In genomic region chr2:164878509-164879227, GRCm38 (mm10) we compare ENCODE assay signal across 8 mouse cellular contexts. TPM values are rescaled to one million over a fixed set of nuclear protein-coding genes. Genes with fewer than 3 reads are reported as not detected.
DNase-seq lines count a peak whose midpoint lies in the region; ATAC-seq and TF ChIP-seq lines count a peak whose summit lies in the region.

No protein-coding gene starts in this region.

- peaks cover 10% of the 10 kb centered on the region for H3K36me3 ChIP-seq in forebrain, embryonic 14.5 days (ENCODE audit: control insufficient read depth, insufficient read depth, low read length)
- H3K36me3 ChIP-seq in hindbrain, embryonic 12.5 days, result peaks cover 13% of the 10 kb centered on the region
- peaks cover under 1% of the 10 kb centered on the region; the same call in 1 of the 2 replicates for H3K36me3 ChIP-seq in midbrain, embryonic 16.5 days (ENCODE audit: control insufficient read depth, insufficient read depth, low read length)
- peaks cover under 1% of the 10 kb centered on the region; the same call in 1 of the 2 replicates for H3K36me3 ChIP-seq in stomach, postnatal 0 days (ENCODE audit: control insufficient read depth, insufficient read depth, low read length)

- no peak for TF ChIP-seq EP300 in stomach, postnatal 0 days (optimal IDR thresholded peaks at IDR 0.05)

- no peaks in the 10 kb centered on the region for H3K9me3 ChIP-seq in forebrain, embryonic 14.5 days (replicated peaks; ENCODE audit: control insufficient read depth, low read length)
- no peaks in the 10 kb centered on the region for H3K9me3 ChIP-seq in hindbrain, embryonic 12.5 days (replicated peaks)
- no peaks in the 10 kb centered on the region for H3K9me3 ChIP-seq in midbrain, embryonic 16.5 days (replicated peaks; ENCODE audit: control insufficient read depth, low read length, poor library complexity, severe bottlenecking)
- no peaks in the 10 kb centered on the region for H3K9me3 ChIP-seq in stomach, postnatal 0 days (ENCODE audit: control insufficient read depth, low read length)

- TF ChIP-seq CTCF in stomach, postnatal 0 days (IDR thresholded peaks at IDR 0.05; ENCODE audit: low read depth), result peak; percentile 52

- no peaks in the 10 kb centered on the region for H3K27me3 ChIP-seq in forebrain, embryonic 14.5 days (replicated peaks; ENCODE audit: control insufficient read depth, insufficient read depth, low read length)
- H3K27me3 ChIP-seq in hindbrain, embryonic 12.5 days, result no peaks in the 10 kb centered on the region
- no peaks in the 10 kb centered on the region for H3K27me3 ChIP-seq in midbrain, embryonic 16.5 days (ENCODE audit: control insufficient read depth, insufficient read depth, low read depth, low read length)
- no peaks in the 10 kb centered on the region for H3K27me3 ChIP-seq in stomach, postnatal 0 days (ENCODE audit: control insufficient read depth, insufficient read depth, low read length)

- peak overlapping the region; percentile 100 for H3K9ac ChIP-seq in forebrain, embryonic 14.5 days (ENCODE audit: low read length)
- peak overlapping the region; percentile 99 for H3K9ac ChIP-seq in hindbrain, embryonic 12.5 days
- peak overlapping the region; percentile 100 for H3K9ac ChIP-seq in midbrain, embryonic 16.5 days (ENCODE audit: low read depth, low read length)
- H3K9ac ChIP-seq in stomach, postnatal 0 days (ENCODE audit: low read length), result peak overlapping the region; percentile 100

- H3K4me1 ChIP-seq in forebrain, embryonic 14.5 days (ENCODE audit: control insufficient read depth, insufficient read depth, low read length), result peaks cover 12% of the 10 kb centered on the region
- H3K4me1 ChIP-seq in hindbrain, embryonic 12.5 days, result peaks cover 31% of the 10 kb centered on the region
- peaks cover 16% of the 10 kb centered on the region for H3K4me1 ChIP-seq in midbrain, embryonic 16.5 days (ENCODE audit: control insufficient read depth, insufficient read depth, low read length)
- H3K4me1 ChIP-seq in stomach, postnatal 0 days (replicated peaks; ENCODE audit: control insufficient read depth, insufficient read depth), result peaks cover 3% of the 10 kb centered on the region; the same call in 1 of the 2 replicates

- peak overlapping the region; percentile 97 for H3K4me3 ChIP-seq in forebrain, embryonic 14.5 days (ENCODE audit: low read depth, low read length)
- H3K4me3 ChIP-seq in hindbrain, embryonic 12.5 days, result peak overlapping the region; percentile 92
- H3K4me3 ChIP-seq in midbrain, embryonic 16.5 days (ENCODE audit: low read depth, low read length), result peak overlapping the region; percentile 85
- peak overlapping the region; percentile 98 for H3K4me3 ChIP-seq in stomach, postnatal 0 days (ENCODE audit: low read depth, low read length)

- peak overlapping the region; percentile 100 for H3K27ac ChIP-seq in forebrain, embryonic 14.5 days (ENCODE audit: low read depth, low read length)
- peak overlapping the region; percentile 100 for H3K27ac ChIP-seq in hindbrain, embryonic 12.5 days
- peak overlapping the region; percentile 100 for H3K27ac ChIP-seq in midbrain, embryonic 16.5 days (ENCODE audit: low read length)
- H3K27ac ChIP-seq in stomach, postnatal 0 days (replicated peaks), result peak overlapping the region; percentile 100

- peak; percentile 44 for ATAC-seq in forebrain, embryonic 14.5 days
- ATAC-seq in hindbrain, embryonic 12.5 days (ENCODE audit: low FRiP score), result peak; percentile 59
- ATAC-seq in midbrain, embryonic 16.5 days, result peak; percentile 49
- ATAC-seq in stomach, postnatal 0 days (ENCODE audit: low FRiP score, low TSS enrichment), result peak; percentile 63

- WGBS in forebrain, embryonic 14.5 days, result 2% methylated on average over 28 of the region's 28 CpGs
- 2% methylated on average over 28 of the region's 28 CpGs for WGBS in hindbrain, embryonic 12.5 days
- 1% methylated on average over 28 of the region's 28 CpGs for WGBS in midbrain, embryonic 16.5 days
- under 1% methylated on average over 28 of the region's 28 CpGs for WGBS in stomach, postnatal 0 days

- H3K4me2 ChIP-seq in forebrain, embryonic 14.5 days (ENCODE audit: low read length), result peak overlapping the region; percentile 95
- H3K4me2 ChIP-seq in hindbrain, embryonic 12.5 days (replicated peaks), result peak overlapping the region; percentile 88
- H3K4me2 ChIP-seq in midbrain, embryonic 16.5 days (ENCODE audit: low read length), result peak overlapping the region; percentile 87
- H3K4me2 ChIP-seq in stomach, postnatal 0 days (replicated peaks; ENCODE audit: low read depth), result peak overlapping the region; percentile 97

- peak; percentile 59 to 72 for DNase-seq in right cerebral cortex, postnatal 10 days (ENCODE audit: low spot score in 2 of 2)
- DNase-seq in right cerebral cortex, adult 18-20 months, result no peak
- DNase-seq in cerebellum, adult 11 months, result peak; percentile 68
- peak; percentile 52 for DNase-seq in forebrain, embryonic 14.5 days (ENCODE audit: low spot score)
- peak; percentile 83 for DNase-seq in liver
- peak; percentile 78 for DNase-seq in stomach, postnatal 0 days (ENCODE audit: low spot score)

RNA-seq across cellular contexts. Expression of gene Pcif1, which starts 0.4 kb away (rescaled TPM):
- polyA plus RNA-seq in forebrain, embryonic 14.5 days (2014; fragmentation: Nextera tagmentation; extraction: Ambion mirVana), result 83.9 and 85.1 TPM in 2 replicates
- polyA plus RNA-seq in hindbrain, embryonic 12.5 days (2016; fragmentation: Nextera tagmentation; extraction: Ambion mirVana), result 85.2 and 87.6 TPM in 2 replicates
- polyA plus RNA-seq in midbrain, embryonic 16.5 days (2015; fragmentation: Nextera tagmentation; extraction: Ambion mirVana), result 78.9 and 85.6 TPM in 2 replicates
- 49.2 and 51.4 TPM in 2 replicates for polyA plus RNA-seq in stomach, postnatal 0 days (2015; fragmentation: Nextera tagmentation; extraction: Ambion mirVana)

RNA-seq across cellular contexts. Expression of gene Pltp, which starts 21.2 kb away (rescaled TPM):
- 58.4 and 80.3 TPM in 2 replicates for polyA plus RNA-seq in forebrain, embryonic 14.5 days (2014; fragmentation: Nextera tagmentation; extraction: Ambion mirVana)
- polyA plus RNA-seq in hindbrain, embryonic 12.5 days (2016; fragmentation: Nextera tagmentation; extraction: Ambion mirVana), result 77.3 and 78.5 TPM in 2 replicates
- 83.9 and 84.4 TPM in 2 replicates for polyA plus RNA-seq in midbrain, embryonic 16.5 days (2015; fragmentation: Nextera tagmentation; extraction: Ambion mirVana)
- polyA plus RNA-seq in stomach, postnatal 0 days (2015; fragmentation: Nextera tagmentation; extraction: Ambion mirVana), result 42.7 and 44.2 TPM in 2 replicates

RNA-seq across cellular contexts. Expression of gene Zfp335, which starts 32.9 kb away (rescaled TPM):
- 8.9 and 13.4 TPM in 2 replicates for polyA plus RNA-seq in forebrain, embryonic 14.5 days (2014; fragmentation: Nextera tagmentation; extraction: Ambion mirVana)
- 17.3 and 18.2 TPM in 2 replicates for polyA plus RNA-seq in hindbrain, embryonic 12.5 days (2016; fragmentation: Nextera tagmentation; extraction: Ambion mirVana)
- 16.2 and 16.9 TPM in 2 replicates for polyA plus RNA-seq in midbrain, embryonic 16.5 days (2015; fragmentation: Nextera tagmentation; extraction: Ambion mirVana)
- polyA plus RNA-seq in stomach, postnatal 0 days (2015; fragmentation: Nextera tagmentation; extraction: Ambion mirVana), result 3.7 and 4.3 TPM in 2 replicates

RNA-seq across cellular contexts. Expression of gene Neurl2, which starts 45.4 kb away (rescaled TPM):
- polyA plus RNA-seq in forebrain, embryonic 14.5 days (2014; fragmentation: Nextera tagmentation; extraction: Ambion mirVana), result 3.9 and 5.8 TPM in 2 replicates
- 5.5 and 6.1 TPM in 2 replicates for polyA plus RNA-seq in hindbrain, embryonic 12.5 days (2016; fragmentation: Nextera tagmentation; extraction: Ambion mirVana)
- polyA plus RNA-seq in midbrain, embryonic 16.5 days (2015; fragmentation: Nextera tagmentation; extraction: Ambion mirVana), result 5.4 and 7.0 TPM in 2 replicates
- 4.6 and 5.3 TPM in 2 replicates for polyA plus RNA-seq in stomach, postnatal 0 days (2015; fragmentation: Nextera tagmentation; extraction: Ambion mirVana)

RNA-seq across cellular contexts. Expression of gene Ctsa, which starts 46.0 kb away (rescaled TPM):
- polyA plus RNA-seq in forebrain, embryonic 14.5 days (2014; fragmentation: Nextera tagmentation; extraction: Ambion mirVana), result 79.5 and 84.4 TPM in 2 replicates
- polyA plus RNA-seq in hindbrain, embryonic 12.5 days (2016; fragmentation: Nextera tagmentation; extraction: Ambion mirVana), result 108 and 112 TPM in 2 replicates
- polyA plus RNA-seq in midbrain, embryonic 16.5 days (2015; fragmentation: Nextera tagmentation; extraction: Ambion mirVana), result 95.4 and 95.6 TPM in 2 replicates
- polyA plus RNA-seq in stomach, postnatal 0 days (2015; fragmentation: Nextera tagmentation; extraction: Ambion mirVana), result 107 and 114 TPM in 2 replicates
